Mouse (Mus musculus): Measurements from ENCODE around the gene Orc5.

DNA sequence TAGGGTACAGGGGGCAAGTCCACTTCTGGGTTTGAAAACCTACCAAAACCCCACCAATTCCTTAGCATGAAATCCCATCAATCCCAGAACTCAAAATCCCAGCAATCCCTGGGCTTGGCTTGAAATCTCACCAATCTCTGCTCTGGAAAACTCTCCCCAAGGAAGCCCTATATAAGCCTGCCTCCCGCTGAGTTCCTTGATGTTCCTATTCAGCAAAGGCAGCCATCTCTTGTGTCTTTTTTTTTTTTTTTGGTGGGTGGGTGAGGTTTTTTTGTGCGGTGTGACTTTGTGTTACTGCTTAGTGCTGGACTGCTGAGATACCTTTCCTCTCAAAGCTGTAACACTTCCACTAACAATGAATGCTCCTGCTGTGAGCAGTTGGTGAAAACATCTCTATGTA lies 15.5 kb upstream of the Orc5 start:
- TF ChIP-seq GATA1 (IDR thresholded peaks at IDR 0.05; ENCODE audit: borderline replicate concordance, low read length) (no peak), FLI1 (IDR thresholded peaks at IDR 0.05; ENCODE audit: low read length) (no peak)

Measured in megakaryocyte, embryonic 14.5 days (primary cell).